Mouse (Mus musculus) neutrophil, adult 65 days (primary cell): ENCODE results near the gene Ermn. TPM values are rescaled to one million over a fixed set of nuclear protein-coding genes. Genes with fewer than 3 reads are reported as not detected.

Experiments used
- total RNA-seq: library from RNA; stranded (reverse); gene quantifications from 2 replicates; pipeline ENCODE4 v1.2.4, GENCODE M21; 2023

The Ermn gene
- total RNA-seq = not detected in 2 replicates

GRCm38 (mm10) chr2:58052821-58053581 lies at the start of gene Ermn:
Gene Ermn (minus strand): TSS chr2:58052864.

GRCm38 (mm10) chr2:57997752-57998430 lies 54.8 kb downstream of the Ermn start, which contains the start of gene Galnt5:
Gene Galnt5 (plus strand): TSS chr2:57997884.

Other genes starting within 250 kb of the Ermn start
- not detected in 2 replicates for gene Galnt5, start 55.0 kb downstream of the Ermn start, total RNA-seq
- gene Cytip, start 142.7 kb upstream of the Ermn start, total RNA-seq = 271 and 331 TPM in 2 replicates